Mouse (Mus musculus) heart, postnatal 0 days (tissue): ENCODE results near the gene Xrcc2.

ENCODE experiments used
- CTCF ChIP-seq: IDR thresholded peaks from 2 replicates; pipeline ENCODE4 v1.5.1; 2016; ENCODE audit warnings: antibody characterized with exemption, control low read depth, low read depth
- EP300 ChIP-seq: IDR thresholded peaks from 2 replicates; pipeline ENCODE4 v1.6.1; 2016; ENCODE audit warnings: antibody characterized with exemption, low read depth

DNA sequence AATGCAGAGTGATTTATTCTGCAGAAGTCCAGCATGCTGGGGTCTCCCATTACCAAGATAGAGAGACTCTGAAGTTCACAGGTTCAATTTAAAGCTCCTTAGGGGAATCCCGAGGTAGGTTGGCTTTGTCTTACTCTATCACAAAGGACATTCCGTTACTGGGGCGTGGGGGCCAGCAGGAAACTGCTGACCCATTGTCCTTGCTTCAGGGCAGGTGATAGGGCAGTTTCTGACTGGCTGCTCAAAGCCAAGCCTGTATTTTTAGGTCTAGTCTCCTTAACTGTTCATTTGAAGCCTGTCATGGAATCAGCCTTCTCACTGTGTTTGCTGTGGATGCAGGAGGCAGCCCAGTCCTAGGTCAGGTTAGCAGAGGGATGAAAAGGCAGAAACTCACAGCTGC lies 52.2 kb downstream of the Xrcc2 start:
- TF ChIP-seq CTCF: no peak
- no peak for TF ChIP-seq EP300
